Mouse (Mus musculus) kidney, postnatal 14 days (tissue): ENCODE measurements around the gene Vmn2r105.

Experiments used
- DNase-seq: peaks from one replicate; pipeline ENCODE4 v3.0.0; 2022; ENCODE audit warnings: mixed read lengths

The Vmn2r105 gene

DNA sequence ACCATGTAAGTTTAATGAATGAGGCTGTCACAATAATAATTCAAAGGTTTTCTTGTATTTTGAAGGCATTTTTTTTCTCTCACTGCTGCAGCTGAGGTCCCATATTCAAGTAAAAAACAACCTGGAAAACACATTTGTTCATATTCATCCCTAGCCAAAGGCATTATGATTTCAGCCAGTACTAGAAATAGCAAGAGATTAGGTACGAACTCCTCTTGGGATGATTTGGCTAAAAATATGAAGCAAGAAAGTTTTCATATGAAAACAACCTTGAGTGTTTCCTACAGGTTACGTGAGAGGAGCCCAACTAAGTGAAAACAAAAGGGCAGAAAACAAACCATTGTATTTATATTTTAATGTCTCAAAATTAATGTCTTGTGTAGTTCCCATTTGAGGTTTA is at the start of gene Vmn2r105:
TSS of gene Vmn2r105 (minus strand) at position 101 of the 400 bp plus-strand sequence.
- DNase-seq, result no peak

DNA sequence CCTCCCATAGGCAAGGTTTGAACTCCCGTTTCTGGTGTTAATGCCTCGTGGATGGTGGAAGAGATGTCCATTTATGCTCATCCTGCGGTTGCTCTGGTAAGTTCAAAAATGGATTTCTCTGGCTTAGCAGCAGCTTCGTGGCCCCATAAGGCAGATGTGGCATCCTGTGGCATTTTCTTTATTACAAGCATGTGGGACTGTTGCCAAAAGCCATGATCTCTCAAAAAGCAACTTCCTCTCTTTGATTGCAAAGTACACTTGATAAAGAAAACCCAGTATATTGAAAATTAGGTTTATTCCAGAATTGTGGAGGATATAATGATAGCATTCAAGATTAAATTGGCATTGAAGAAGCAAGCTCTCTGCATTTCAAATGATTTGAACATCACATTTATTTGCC is 20.7 kb upstream of the Vmn2r105 start:
- no peak for DNase-seq

DNA sequence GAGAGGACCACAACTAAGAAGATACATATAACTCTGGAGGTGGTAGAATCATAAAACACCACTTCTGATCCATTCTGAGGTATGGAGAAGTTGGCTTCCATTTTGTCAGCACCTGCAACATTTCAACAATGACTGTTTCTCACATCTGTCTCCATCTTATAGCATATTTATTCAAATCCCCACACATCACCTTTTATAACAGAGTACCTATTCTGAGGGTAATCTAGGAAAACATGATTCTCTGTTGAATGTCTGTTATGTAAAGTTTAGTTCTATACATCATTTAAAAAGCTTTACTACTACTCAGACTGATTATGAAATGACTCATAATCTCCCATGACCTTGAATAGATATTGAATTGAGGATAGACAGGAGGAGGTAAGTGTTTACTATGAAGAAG is 51.9 kb downstream of the Vmn2r105 start, which contains the start of gene Fpr-rs6:
TSS of gene Fpr-rs6 (minus strand) at position 101 of the 400 bp plus-strand sequence.
- no peak for DNase-seq
